Mouse (Mus musculus) MEL (cell line): ENCODE results near the gene Klf15. TPM values are rescaled to one million over a fixed set of nuclear protein-coding genes. Genes with fewer than 3 reads are reported as not detected.

Experiments used
- DNase-seq: peaks from one replicate; pipeline ENCODE4 v3.0.0; 2011; ENCODE audit warnings: low read depth, low spot score
- H3K27ac ChIP-seq: 2 replicates; pipeline ENCODE4 v1.5.1; 2012; ENCODE audit warnings: low read depth, mild to moderate bottlenecking, control low read depth, low read length, moderate library complexity; ENCODE audit not compliant: control insufficient read depth
- H3K27me3 ChIP-seq, 2 experiments: fragments of 150-350 bp in 1 of 2; sonication (generic) in 1 of 2; 2 replicates each; pipeline ENCODE4 v1.6.1; 2012; ENCODE audit warnings: low read length in 2 of 2, mild to moderate bottlenecking in 2 of 2, improper control_type of control experiment in 1 of 2, moderate library complexity in 1 of 2; ENCODE audit not compliant: insufficient read depth in 2 of 2, control insufficient read depth in 1 of 2
- H3K36me3 ChIP-seq, 2 experiments: 2 replicates each; pipeline ENCODE4 v1.6.1; 2012 to 2014; ENCODE audit warnings: low read length in 2 of 2, improper control_type of control experiment in 1 of 2, inconsistent platforms in 1 of 2, mild to moderate bottlenecking in 1 of 2; ENCODE audit not compliant: insufficient read depth in 2 of 2, control insufficient read depth in 1 of 2
- H3K4me1 ChIP-seq, 2 experiments: fragments of 150-350 bp in 1 of 2; sonication (generic) in 1 of 2; 2 replicates each; pipeline ENCODE4 v1.6.1; 2012; ENCODE audit warnings: low read length in 2 of 2, improper control_type of control experiment in 1 of 2, mild to moderate bottlenecking in 1 of 2; ENCODE audit not compliant: insufficient read depth in 2 of 2, control insufficient read depth in 1 of 2
- H3K4me3 ChIP-seq, 2 experiments: fragments of 150-350 bp in 1 of 2; sonication (generic) in 1 of 2; 2 replicates each; pipeline ENCODE4 v1.5.1; 2012; ENCODE audit warnings: low read depth in 2 of 2, low read length in 2 of 2, mild to moderate bottlenecking in 2 of 2, moderate library complexity in 2 of 2, control low read depth in 1 of 2, improper control_type of control experiment in 1 of 2; ENCODE audit not compliant: control insufficient read depth in 1 of 2, insufficient read depth in 1 of 2
- H3K79me2 ChIP-seq: 2 replicates; pipeline ENCODE4 v1.6.1; 2012; ENCODE audit warnings: mild to moderate bottlenecking, low read length, moderate library complexity; ENCODE audit not compliant: control insufficient read depth, poor library complexity, insufficient read depth
- H3K9ac ChIP-seq: 2 replicates; pipeline ENCODE4 v1.6.1; 2012; ENCODE audit warnings: low read depth, mild to moderate bottlenecking, control low read depth, low read length, moderate library complexity; ENCODE audit not compliant: control insufficient read depth, poor library complexity, severe bottlenecking
- H3K9me3 ChIP-seq: fragments of 150-350 bp; sonication (generic); replicated peaks from 2 replicates; pipeline ENCODE4 v1.6.1; 2012; ENCODE audit warnings: mild to moderate bottlenecking, low read length, improper control_type of control experiment, moderate library complexity; ENCODE audit not compliant: insufficient read depth
- BHLHE40 ChIP-seq: IDR thresholded peaks from 2 replicates; pipeline ENCODE4 v1.6.1; 2012; ENCODE audit warnings: low read depth, mild to moderate bottlenecking, inconsistent platforms, low read length, improper control_type of control experiment, borderline replicate concordance
- CHD2 ChIP-seq: IDR thresholded peaks from 2 replicates; pipeline ENCODE4 v1.6.1; 2011; ENCODE audit warnings: low read length, improper control_type of control experiment
- ELF1 ChIP-seq: IDR thresholded peaks from 2 replicates; pipeline ENCODE4 v1.6.1; 2014; ENCODE audit warnings: low read depth, mild to moderate bottlenecking, inconsistent platforms, low read length, improper control_type of control experiment, moderate library complexity
- ETS1 ChIP-seq: IDR thresholded peaks from 2 replicates; pipeline ENCODE4 v1.6.1; 2012; ENCODE audit warnings: low read depth, mild to moderate bottlenecking, inconsistent platforms, low read length, improper control_type of control experiment, moderate library complexity
- GABPA ChIP-seq: IDR thresholded peaks from 2 replicates; pipeline ENCODE4 v1.6.1; 2012; ENCODE audit warnings: low read depth, mild to moderate bottlenecking, inconsistent platforms, low read length, improper control_type of control experiment, moderate library complexity
- HCFC1 ChIP-seq: IDR thresholded peaks from 2 replicates; pipeline ENCODE4 v1.6.1; 2012; ENCODE audit warnings: low read depth, mild to moderate bottlenecking, inconsistent platforms, low read length, improper control_type of control experiment, moderate library complexity
- JUND ChIP-seq: IDR thresholded peaks from 2 replicates; pipeline ENCODE4 v1.6.1; 2011; ENCODE audit warnings: low read depth, mild to moderate bottlenecking, improper control_type of control experiment, low read length
- KAT2A ChIP-seq: conservative IDR thresholded peaks from 2 replicates; pipeline ENCODE4 v1.6.1; 2012; ENCODE audit warnings: low read depth, low read length, improper control_type of control experiment, inconsistent platforms
- MAFK ChIP-seq: IDR thresholded peaks from 2 replicates; pipeline ENCODE4 v1.6.1; 2011; ENCODE audit warnings: low read depth, mild to moderate bottlenecking, low read length, improper control_type of control experiment, borderline replicate concordance
- MAZ ChIP-seq: IDR thresholded peaks from 2 replicates; pipeline ENCODE4 v1.6.1; 2012; ENCODE audit warnings: low read depth, mild to moderate bottlenecking, inconsistent platforms, low read length, improper control_type of control experiment
- MYB ChIP-seq: IDR thresholded peaks from 2 replicates; pipeline ENCODE4 v1.6.1; 2011; ENCODE audit warnings: mild to moderate bottlenecking, low read depth, low read length, improper control_type of control experiment
- NELFE ChIP-seq: IDR thresholded peaks from 2 replicates; pipeline ENCODE4 v1.6.1; 2011; ENCODE audit warnings: low read depth, low read length, improper control_type of control experiment
- NRF1 ChIP-seq: IDR thresholded peaks from 2 replicates; pipeline ENCODE4 v1.6.1; 2014; ENCODE audit warnings: low read depth, mild to moderate bottlenecking, inconsistent platforms, low read length, improper control_type of control experiment, moderate library complexity; ENCODE audit not compliant: poor library complexity, insufficient read depth, severe bottlenecking
- POLR2AphosphoS5 ChIP-seq: IDR thresholded peaks from 2 replicates; pipeline ENCODE4 v1.6.1; 2012; ENCODE audit warnings: low read depth, borderline replicate concordance, mild to moderate bottlenecking, inconsistent platforms, low read length, moderate library complexity, mixed read lengths
- RCOR1 ChIP-seq: IDR thresholded peaks from 2 replicates; pipeline ENCODE4 v1.6.1; 2012; ENCODE audit warnings: low read depth, mild to moderate bottlenecking, inconsistent platforms, low read length, improper control_type of control experiment
- SIN3A ChIP-seq: IDR thresholded peaks from 2 replicates; pipeline ENCODE4 v1.6.1; 2012; ENCODE audit warnings: low read length, improper control_type of control experiment, inconsistent platforms
- SMC3 ChIP-seq: IDR thresholded peaks from 2 replicates; pipeline ENCODE4 v1.6.1; 2011; ENCODE audit warnings: low read depth, low read length, improper control_type of control experiment
- TCF12 ChIP-seq: IDR thresholded peaks from 2 replicates; pipeline ENCODE4 v1.6.1; 2014; ENCODE audit warnings: low read depth, mild to moderate bottlenecking, inconsistent platforms, low read length, improper control_type of control experiment, moderate library complexity
- USF1 ChIP-seq: IDR thresholded peaks from 2 replicates; pipeline ENCODE4 v1.6.1; 2014; ENCODE audit warnings: low read depth, mild to moderate bottlenecking, inconsistent platforms, low read length, improper control_type of control experiment, moderate library complexity
- ZKSCAN1 ChIP-seq: IDR thresholded peaks from 2 replicates; pipeline ENCODE4 v1.6.1; 2012; ENCODE audit warnings: low read depth, mild to moderate bottlenecking, inconsistent platforms, low read length, improper control_type of control experiment, moderate library complexity
- ZNF384 ChIP-seq: IDR thresholded peaks from 2 replicates; pipeline ENCODE4 v1.6.1; 2012; ENCODE audit warnings: low read depth, mild to moderate bottlenecking, inconsistent platforms, low read length, improper control_type of control experiment
- polyA plus RNA-seq, 2 experiments: library from polyadenylated mRNA; stranded (reverse) in 1 of 2; unstranded in 1 of 2; fragments of >175 nt in 1 of 2; fragments of >200 nt in 1 of 2; gene quantifications; 2 replicates each; pipeline versions ENCODE4 v1.2.1 to v1.2.4; 2012; ENCODE audit warnings: low replicate concordance in 2 of 2, low read depth in 1 of 2; ENCODE audit not compliant: insufficient read length in 2 of 2, insufficient read depth in 1 of 2, missing spikeins in 1 of 2
- total RNA-seq: library from RNA; depleted of rRNA; stranded (reverse); fragments of 300-350 nt; gene quantifications from 2 replicates; pipeline ENCODE4 v1.2.3, GENCODE M21; 2012

The Klf15 gene
- total and polyA plus RNA-seq, 3 experiments = not detected

GRCm38 (mm10) chr6:90435195-90435618, 27.2 kb upstream of the Klf15 start (continued):
- TF ChIP-seq TCF12 = no peak
- no peak for TF ChIP-seq MAZ
- no peak for TF ChIP-seq USF1
- no peak for TF ChIP-seq HCFC1
- TF ChIP-seq NRF1 = no peak
- TF ChIP-seq MAFK = no peak
- no peak for TF ChIP-seq POLR2AphosphoS5

- H3K27ac ChIP-seq = no peak overlapping the region
- no peaks in the 10 kb centered on the region for H3K27me3 ChIP-seq
- no peak overlapping the region for H3K4me3 ChIP-seq
- no peak for TF ChIP-seq SMC3
- TF ChIP-seq JUND = no peak
- no peaks in the 10 kb centered on the region for H3K79me2 ChIP-seq
- H3K36me3 ChIP-seq = no peaks in the 10 kb centered on the region
- no peaks in the 10 kb centered on the region for H3K9me3 ChIP-seq
- no peak for DNase-seq
- no peak overlapping the region for H3K9ac ChIP-seq
- no peaks in the 10 kb centered on the region for H3K4me1 ChIP-seq
Measured at GRCm38 (mm10) chr6:90436192-90436907, 26.0 kb upstream of the Klf15 start.

- DNase-seq = no peak
- no peaks in the 10 kb centered on the region for H3K4me1 ChIP-seq
Measured at GRCm38 (mm10) chr6:90437041-90437440, 25.3 kb upstream of the Klf15 start.

GRCm38 (mm10) chr6:90446883-90447282, 15.5 kb upstream of the Klf15 start:
- no peaks in the 10 kb centered on the region for H3K79me2 ChIP-seq
- TF ChIP-seq ETS1 (no peak), NRF1 (no peak), GABPA (no peak), ZNF384 (no peak), KAT2A (no peak), SIN3A (no peak), NELFE (no peak), ZKSCAN1 (no peak), BHLHE40 (no peak), RCOR1 (no peak), CHD2 (no peak), ELF1 (no peak), MYB (no peak)
- TF ChIP-seq, all 39 proteins: peak for 0
- DNase-seq = no peak
- Histone ChIP-seq H3K4me1 (no peaks in the 10 kb centered on the region), H3K36me3 (no peaks in the 10 kb centered on the region), H3K27me3 (no peaks in the 10 kb centered on the region; a peak in 1 of 4 replicates), H3K9ac (no peak overlapping the region), H3K9me3 (no peaks in the 10 kb centered on the region), H3K27ac (no peak overlapping the region), H3K4me3 (no peak overlapping the region)

More at GRCm38 (mm10) chr6:90437041-90437440, 25.3 kb upstream of the Klf15 start:
- H3K27me3 ChIP-seq = no peaks in the 10 kb centered on the region
- no peaks in the 10 kb centered on the region for H3K36me3 ChIP-seq
- H3K27ac ChIP-seq = no peak overlapping the region
- no peak overlapping the region for H3K4me3 ChIP-seq
- H3K79me2 ChIP-seq = no peaks in the 10 kb centered on the region
- H3K9me3 ChIP-seq = no peaks in the 10 kb centered on the region
- H3K9ac ChIP-seq = no peak overlapping the region
- TF ChIP-seq NRF1 = no peak
- TF ChIP-seq ETS1 = no peak
